Mouse (Mus musculus): ENCODE results near the gene Dnaaf1. TPM values are rescaled to one million over a fixed set of nuclear protein-coding genes. Genes with fewer than 3 reads are reported as not detected.

Dnaaf1 gene
- polyA plus RNA-seq, 1 experiment from 2014 or later = 0.13 TPM

DNA sequence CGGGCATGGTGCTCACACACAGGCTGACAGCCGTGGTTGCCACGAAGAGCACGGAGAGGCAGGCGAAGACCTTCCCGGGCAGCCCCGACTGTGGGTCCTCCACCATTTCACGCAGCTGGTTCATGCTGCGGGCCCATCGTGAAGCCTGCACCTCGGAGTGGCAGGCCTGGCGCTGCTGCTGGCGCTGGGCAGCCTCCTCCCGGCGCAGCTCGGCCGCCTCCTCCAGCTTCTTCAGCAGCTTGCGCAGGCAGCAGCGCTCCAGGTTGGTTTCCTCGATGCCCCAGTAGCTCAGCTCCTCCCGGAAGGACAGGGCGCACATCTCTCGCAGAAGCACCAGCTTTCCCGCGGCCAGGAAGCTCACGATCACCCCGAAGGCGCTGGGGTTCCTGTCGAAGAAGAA, 57.9 kb downstream of the Dnaaf1 start:
- no peaks in the 10 kb centered on the region for H3K36me3 ChIP-seq (ENCODE audit: control insufficient read depth, insufficient read depth, low read length)
- WGBS = 52% methylated on average over 29 of the region's 29 CpGs

DNA sequence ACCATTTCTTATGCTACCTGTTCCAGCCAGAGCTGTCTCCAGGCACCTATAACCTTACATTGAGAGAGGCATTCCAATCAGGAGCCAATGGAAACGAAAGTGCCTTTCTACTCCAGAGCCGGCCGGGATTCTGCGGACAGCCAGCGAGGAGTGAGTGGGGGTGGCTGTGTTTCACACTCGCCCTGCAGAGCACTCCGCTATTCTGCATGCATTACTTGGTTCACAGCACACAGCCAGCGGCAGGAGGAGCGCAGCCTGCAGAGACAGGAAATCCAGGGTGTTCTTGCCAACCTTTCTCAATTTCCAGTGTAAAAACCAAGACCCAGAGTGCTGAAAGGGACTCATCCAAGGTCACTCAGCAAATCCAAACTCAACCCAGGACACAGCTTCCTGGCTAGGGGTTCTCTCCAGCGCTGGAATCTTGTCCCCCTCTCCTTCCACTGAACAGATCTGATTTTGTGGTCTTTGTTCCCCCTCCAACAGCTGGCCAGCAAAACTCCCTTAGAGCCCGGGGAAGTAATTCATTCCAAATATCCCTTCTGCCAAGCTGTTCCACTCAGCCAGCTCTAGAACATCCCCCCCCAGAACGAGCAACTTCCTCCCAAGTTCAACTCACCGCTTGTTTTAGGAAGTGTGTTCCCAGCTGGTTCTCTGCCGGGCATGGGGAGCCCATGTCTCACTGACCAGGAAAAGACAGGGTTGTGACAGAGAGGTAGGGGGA, 59.7 kb downstream of the Dnaaf1 start:
- DNase-seq (peak; percentile 45), ATAC-seq (ENCODE audit: low FRiP score, low TSS enrichment) (no peak)
- H3K4me1 ChIP-seq (ENCODE audit: control insufficient read depth, insufficient read depth, low read length) = peaks cover 15% of the 10 kb centered on the region
- H3K4me3 ChIP-seq (replicated peaks; ENCODE audit: low read depth, low read length) = no peak overlapping the region
- H3K36me3 ChIP-seq (ENCODE audit: control insufficient read depth, insufficient read depth, low read length) = no peaks in the 10 kb centered on the region
- H3K9me3 ChIP-seq (ENCODE audit: control insufficient read depth, low read length) = no peaks in the 10 kb centered on the region
- H3K4me2 ChIP-seq (ENCODE audit: low read length) = no peak overlapping the region
- WGBS = 15% methylated on average over 14 of the region's 14 CpGs
- H3K9ac ChIP-seq (replicated peaks; ENCODE audit: low read length) = no peak overlapping the region
- no peak overlapping the region for H3K27ac ChIP-seq (replicated peaks; ENCODE audit: low read depth, low read length)
- H3K27me3 ChIP-seq (ENCODE audit: control insufficient read depth, insufficient read depth, low read length) = no peaks in the 10 kb centered on the region

More for the DNA sequence above, 57.9 kb downstream of the Dnaaf1 start:
- no peak overlapping the region for H3K9ac ChIP-seq (replicated peaks; ENCODE audit: low read length)
- H3K4me2 ChIP-seq (ENCODE audit: low read length) = no peak overlapping the region
- no peaks in the 10 kb centered on the region for H3K9me3 ChIP-seq (ENCODE audit: control insufficient read depth, low read length)
- no peak overlapping the region for H3K4me3 ChIP-seq (replicated peaks; ENCODE audit: low read depth, low read length)
- H3K4me1 ChIP-seq (ENCODE audit: control insufficient read depth, insufficient read depth, low read length) = peaks cover 15% of the 10 kb centered on the region
- H3K27ac ChIP-seq (replicated peaks; ENCODE audit: low read depth, low read length) = no peak overlapping the region
- no peaks in the 10 kb centered on the region for H3K27me3 ChIP-seq (ENCODE audit: control insufficient read depth, insufficient read depth, low read length)
- ATAC-seq (ENCODE audit: low FRiP score, low TSS enrichment) (no peak), DNase-seq (peak; percentile 11)

DNA sequence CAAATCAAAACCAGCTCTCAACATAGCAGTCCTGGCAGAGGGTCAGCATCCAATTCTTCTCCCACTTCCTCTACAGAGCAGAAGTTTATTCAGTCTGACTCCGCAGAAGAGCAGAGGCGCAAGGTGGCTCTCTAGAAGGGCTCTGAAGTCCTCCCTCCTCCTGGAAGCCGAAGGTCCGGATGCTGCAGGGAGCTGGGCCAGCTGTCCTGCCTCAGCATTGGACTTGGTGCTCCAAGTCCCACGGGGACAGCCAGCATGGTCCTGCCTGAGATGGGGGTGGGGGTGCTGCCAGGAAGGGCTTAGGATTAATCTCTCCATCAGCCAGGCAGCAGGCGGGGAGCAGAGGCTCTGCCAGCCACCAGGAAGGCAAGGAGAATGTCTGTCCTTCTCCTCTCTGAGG, 60.3 kb downstream of the Dnaaf1 start, which contains the start of gene Kcng4:
TSS of gene Kcng4 (minus strand) at position 303 of the 400 bp plus-strand sequence.
- Histone ChIP-seq H3K4me2 (ENCODE audit: low read length) (no peak within 1 kb of the TSS), H3K27me3 (ENCODE audit: control insufficient read depth, insufficient read depth, low read length) (no peaks in the 10 kb centered on the region), H3K9me3 (ENCODE audit: control insufficient read depth, low read length) (no peaks in the 10 kb centered on the region), H3K4me3 (replicated peaks; ENCODE audit: low read depth, low read length) (no peak within 1 kb of the TSS), H3K4me1 (ENCODE audit: control insufficient read depth, insufficient read depth, low read length) (peaks cover 15% of the 10 kb centered on the region), H3K27ac (replicated peaks; ENCODE audit: low read depth, low read length) (no peak within 1 kb of the TSS), H3K36me3 (ENCODE audit: control insufficient read depth, insufficient read depth, low read length) (no peaks in the 10 kb centered on the region), H3K9ac (replicated peaks; ENCODE audit: low read length) (no peak within 1 kb of the TSS)
- ATAC-seq (ENCODE audit: low FRiP score, low TSS enrichment) (no peak), DNase-seq (peak; percentile 42)
- 26% methylated on average over 6 of the region's 6 CpGs for WGBS

DNA sequence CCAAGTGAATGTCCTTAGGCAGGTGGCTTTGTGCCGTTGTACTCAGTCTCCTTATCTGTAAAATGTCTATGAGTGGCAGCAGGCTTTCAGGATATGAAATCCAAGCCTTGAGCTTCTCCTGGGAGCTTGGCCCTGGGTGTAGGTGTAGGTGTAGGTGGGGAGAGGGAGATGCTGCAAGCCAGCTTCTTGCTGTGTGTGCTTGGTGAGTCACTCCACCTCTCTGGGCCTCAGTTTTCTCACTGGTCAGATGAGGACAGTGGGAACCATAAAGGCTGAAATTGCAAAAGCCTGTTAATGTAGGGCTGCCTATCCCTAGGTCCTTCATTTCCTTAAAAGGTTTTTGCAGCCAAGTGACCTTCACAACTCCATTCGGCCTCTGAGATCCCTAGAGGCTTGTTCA, 60.9 kb downstream of the Dnaaf1 start:
- whole genome bisulfite sequencing = 49% methylated on average over 2 of the region's 2 CpGs
- Histone ChIP-seq H3K27ac (replicated peaks; ENCODE audit: low read depth, low read length) (no peak overlapping the region), H3K36me3 (ENCODE audit: control insufficient read depth, insufficient read depth, low read length) (no peaks in the 10 kb centered on the region), H3K9me3 (ENCODE audit: control insufficient read depth, low read length) (no peaks in the 10 kb centered on the region), H3K27me3 (ENCODE audit: control insufficient read depth, insufficient read depth, low read length) (no peaks in the 10 kb centered on the region), H3K9ac (replicated peaks; ENCODE audit: low read length) (no peak overlapping the region), H3K4me2 (ENCODE audit: low read length) (no peak overlapping the region), H3K4me3 (replicated peaks; ENCODE audit: low read depth, low read length) (no peak overlapping the region), H3K4me1 (ENCODE audit: control insufficient read depth, insufficient read depth, low read length) (peaks cover 12% of the 10 kb centered on the region)
- DNase-seq (no peak), ATAC-seq (ENCODE audit: low FRiP score, low TSS enrichment) (no peak)

DNA sequence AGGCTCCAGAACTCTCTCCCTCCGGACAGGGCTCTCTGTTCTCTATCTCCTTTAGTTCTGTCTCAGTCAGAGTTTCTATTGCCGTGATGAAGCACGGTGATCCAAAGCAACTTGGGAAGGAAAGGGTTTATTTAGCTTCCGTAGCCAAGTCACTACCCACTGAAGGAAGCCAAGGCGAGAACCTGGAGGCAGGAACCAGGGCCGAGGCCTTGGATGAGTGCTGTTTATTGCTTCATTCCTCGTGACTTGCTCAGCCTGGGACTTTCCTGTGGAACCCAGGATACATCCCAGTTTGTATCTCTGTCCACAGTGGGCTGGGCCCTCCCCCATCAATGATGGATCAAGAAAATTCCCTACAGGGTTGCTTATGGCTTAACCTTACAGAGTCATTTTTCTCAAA, 61.7 kb downstream of the Dnaaf1 start:
- no peak for DNase-seq
- Histone ChIP-seq H3K9me3 (ENCODE audit: control insufficient read depth, low read length) (no peaks in the 10 kb centered on the region), H3K4me2 (ENCODE audit: low read length) (no peak overlapping the region), H3K9ac (replicated peaks; ENCODE audit: low read length) (no peak overlapping the region), H3K27me3 (ENCODE audit: control insufficient read depth, insufficient read depth, low read length) (no peaks in the 10 kb centered on the region), H3K4me1 (ENCODE audit: control insufficient read depth, insufficient read depth, low read length) (peaks cover 9% of the 10 kb centered on the region), H3K27ac (replicated peaks; ENCODE audit: low read depth, low read length) (no peak overlapping the region), H3K4me3 (replicated peaks; ENCODE audit: low read depth, low read length) (no peak overlapping the region), H3K36me3 (ENCODE audit: control insufficient read depth, insufficient read depth, low read length) (no peaks in the 10 kb centered on the region)
- WGBS = 69% methylated on average over 7 of the region's 7 CpGs
- no peak for ATAC-seq (ENCODE audit: low FRiP score, low TSS enrichment)

DNA sequence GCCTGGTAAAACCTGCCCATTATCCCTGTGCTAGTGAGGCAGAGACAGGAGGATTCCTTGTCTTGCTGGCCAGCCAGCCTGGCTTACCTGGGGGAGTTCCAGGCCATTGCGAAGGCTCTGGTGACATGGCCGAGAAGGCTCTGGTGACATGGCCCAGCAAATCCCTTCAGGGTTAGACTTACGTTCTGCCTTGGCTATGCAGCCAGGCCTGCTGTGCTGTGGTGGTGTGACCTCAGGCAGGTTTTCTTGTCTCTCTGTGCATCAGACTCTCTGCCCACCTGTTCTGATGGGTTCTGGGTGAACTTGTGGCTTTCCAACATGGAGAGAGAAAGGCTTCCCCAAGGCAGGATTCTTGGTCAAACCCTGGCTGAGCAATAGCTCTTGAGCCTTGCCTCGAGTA, 62.3 kb downstream of the Dnaaf1 start:
- Histone ChIP-seq H3K4me1 (ENCODE audit: control insufficient read depth, insufficient read depth, low read length) (peaks cover 9% of the 10 kb centered on the region), H3K36me3 (ENCODE audit: control insufficient read depth, insufficient read depth, low read length) (no peaks in the 10 kb centered on the region), H3K9me3 (ENCODE audit: control insufficient read depth, low read length) (no peaks in the 10 kb centered on the region), H3K27me3 (ENCODE audit: control insufficient read depth, insufficient read depth, low read length) (no peaks in the 10 kb centered on the region), H3K27ac (replicated peaks; ENCODE audit: low read depth, low read length) (no peak overlapping the region), H3K4me2 (ENCODE audit: low read length) (no peak overlapping the region), H3K4me3 (replicated peaks; ENCODE audit: low read depth, low read length) (no peak overlapping the region), H3K9ac (replicated peaks; ENCODE audit: low read length) (no peak overlapping the region)
- ATAC-seq (ENCODE audit: low FRiP score, low TSS enrichment) (no peak), DNase-seq (no peak)
- 91% methylated on average over 4 of the region's 4 CpGs for WGBS

DNA sequence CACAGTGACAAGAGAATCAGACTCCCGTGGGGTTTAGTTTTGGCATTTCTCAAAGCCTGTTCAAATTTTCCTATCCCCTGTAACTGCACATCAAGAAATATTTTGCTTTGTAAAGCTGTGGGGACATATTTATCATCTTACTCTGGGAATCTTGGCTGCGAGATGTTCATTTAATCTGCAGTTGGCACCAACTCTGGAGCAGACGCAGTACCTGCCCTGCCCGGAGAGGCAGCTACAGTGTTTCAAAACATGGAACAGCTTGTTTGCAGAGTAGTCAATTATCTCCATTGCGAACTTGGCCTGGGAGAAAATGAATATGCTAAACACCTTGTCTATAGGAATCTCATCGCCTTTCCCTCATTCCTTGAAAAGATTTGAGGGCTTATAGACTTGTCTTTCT, 63.2 kb downstream of the Dnaaf1 start:
- H3K4me3 ChIP-seq (replicated peaks; ENCODE audit: low read depth, low read length) = no peak overlapping the region
- H3K4me2 ChIP-seq (ENCODE audit: low read length) = no peak overlapping the region
- no peak overlapping the region for H3K27ac ChIP-seq (replicated peaks; ENCODE audit: low read depth, low read length)
- DNase-seq (no peak), ATAC-seq (ENCODE audit: low FRiP score, low TSS enrichment) (no peak)
- 79% methylated on average over 6 of the region's 6 CpGs for WGBS
- H3K4me1 ChIP-seq (ENCODE audit: control insufficient read depth, insufficient read depth, low read length) = peaks cover 9% of the 10 kb centered on the region
- H3K36me3 ChIP-seq (ENCODE audit: control insufficient read depth, insufficient read depth, low read length) = no peaks in the 10 kb centered on the region
- no peak overlapping the region for H3K9ac ChIP-seq (replicated peaks; ENCODE audit: low read length)
- no peaks in the 10 kb centered on the region for H3K27me3 ChIP-seq (ENCODE audit: control insufficient read depth, insufficient read depth, low read length)
- H3K9me3 ChIP-seq (ENCODE audit: control insufficient read depth, low read length) = no peaks in the 10 kb centered on the region

DNA sequence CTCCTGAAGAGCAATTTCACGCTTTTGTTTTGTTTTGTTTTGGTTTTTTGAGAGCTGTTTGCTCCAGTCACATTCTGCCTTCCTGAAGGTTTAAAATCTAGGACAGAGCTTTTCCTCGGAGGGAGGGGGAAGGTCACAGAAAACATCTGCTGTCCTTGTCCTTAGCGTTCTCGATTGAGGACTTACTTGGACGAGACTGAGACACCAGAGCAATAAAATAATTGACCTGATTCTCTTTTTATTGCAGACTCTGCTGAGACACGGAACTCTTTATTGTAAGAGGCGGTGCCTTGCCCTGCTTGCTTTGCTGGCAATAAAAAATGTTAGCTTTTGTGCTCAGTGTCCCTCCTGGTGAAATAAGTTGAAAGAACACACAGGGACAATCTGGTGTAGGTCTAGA, 64.8 kb downstream of the Dnaaf1 start:
- no peak for DNase-seq
- no peaks in the 10 kb centered on the region for H3K9me3 ChIP-seq (ENCODE audit: control insufficient read depth, low read length)
- H3K9ac ChIP-seq (replicated peaks; ENCODE audit: low read length) = no peak overlapping the region
- no peak for ATAC-seq (ENCODE audit: low FRiP score, low TSS enrichment)
- H3K4me1 ChIP-seq (ENCODE audit: control insufficient read depth, insufficient read depth, low read length) = peaks cover 9% of the 10 kb centered on the region
- H3K27ac ChIP-seq (replicated peaks; ENCODE audit: low read depth, low read length) = no peak overlapping the region
- no peak overlapping the region for H3K4me3 ChIP-seq (replicated peaks; ENCODE audit: low read depth, low read length)
- WGBS = 80% methylated on average over 7 of the region's 7 CpGs
- H3K36me3 ChIP-seq (ENCODE audit: control insufficient read depth, insufficient read depth, low read length) = no peaks in the 10 kb centered on the region
- no peak overlapping the region for H3K4me2 ChIP-seq (ENCODE audit: low read length)
- no peaks in the 10 kb centered on the region for H3K27me3 ChIP-seq (ENCODE audit: control insufficient read depth, insufficient read depth, low read length)

DNA sequence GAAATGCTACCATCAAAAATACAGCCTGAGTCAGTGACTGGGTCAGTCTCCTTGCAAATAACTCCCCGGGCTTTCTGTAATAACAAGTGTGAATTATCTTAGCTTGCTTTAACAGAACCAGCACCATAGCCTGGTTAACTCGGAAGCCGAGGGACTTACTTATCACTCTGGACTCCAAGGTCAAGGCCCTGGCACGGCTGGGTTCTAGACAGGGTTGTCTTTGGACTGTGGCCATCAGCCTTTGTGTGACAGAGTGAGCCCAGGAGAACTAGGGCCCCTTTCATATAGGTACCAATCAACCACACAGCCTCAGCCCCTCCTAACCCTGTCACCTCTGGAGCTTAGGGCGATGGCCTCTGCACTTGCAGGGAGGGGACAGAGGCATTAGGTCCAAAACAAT, 66.0 kb downstream of the Dnaaf1 start:
- Histone ChIP-seq H3K4me2 (ENCODE audit: low read length) (no peak overlapping the region), H3K4me3 (replicated peaks; ENCODE audit: low read depth, low read length) (no peak overlapping the region), H3K4me1 (ENCODE audit: control insufficient read depth, insufficient read depth, low read length) (0 out of 2 replicates have a peak, but pooled peaks cover 3% of the 10 kb centered on the region), H3K27me3 (ENCODE audit: control insufficient read depth, insufficient read depth, low read length) (no peaks in the 10 kb centered on the region), H3K27ac (replicated peaks; ENCODE audit: low read depth, low read length) (no peak overlapping the region), H3K36me3 (ENCODE audit: control insufficient read depth, insufficient read depth, low read length) (no peaks in the 10 kb centered on the region), H3K9ac (replicated peaks; ENCODE audit: low read length) (no peak overlapping the region), H3K9me3 (ENCODE audit: control insufficient read depth, low read length) (no peaks in the 10 kb centered on the region)
- WGBS = 85% methylated on average over 5 of the region's 5 CpGs
- ATAC-seq (ENCODE audit: low FRiP score, low TSS enrichment) (no peak), DNase-seq (no peak)
